ENCODE assay signal across 33 mouse cellular contexts in genomic region chr10:6753375-6753774, GRCm38 (mm10). TPM values are rescaled to one million over a fixed set of nuclear protein-coding genes. Genes with fewer than 3 reads are reported as not detected.
DNase-seq lines count a peak whose midpoint lies in the region; ATAC-seq and TF ChIP-seq lines count a peak whose summit lies in the region.
"Had no signal": no experiment of that assay in that cellular context is flagged by ENCODE, and none has a peak within 500 bp of the region (broad histone marks: within the 10 kb centered on the region; RNA-seq: fewer than 3 reads in every experiment).

No protein-coding gene starts in this region.

- no peak overlapping the region for H3K4me3 ChIP-seq in lung, adult 2 months (replicated peaks; ENCODE audit: extremely low read depth, low read depth, low read length)
- no peak overlapping the region for H3K4me3 ChIP-seq in kidney, adult 2 months (ENCODE audit: insufficient read depth, low read depth, low read length)
- H3K4me3 ChIP-seq: embryonic facial prominence, embryonic 10.5 days; embryonic facial prominence, embryonic 12.5 days; forebrain, embryonic 13.5 days; forebrain, embryonic 15.5 days had no signal

- no peaks in the 10 kb centered on the region for H3K36me3 ChIP-seq in kidney, adult 2 months (ENCODE audit: control insufficient read depth, insufficient read depth, low read length)
- H3K36me3 ChIP-seq: embryonic facial prominence, embryonic 10.5 days; embryonic facial prominence, embryonic 12.5 days; forebrain, embryonic 15.5 days; G1E had no signal

- peak; percentile 90 for ATAC-seq in common myeloid progenitor, adult 5-6 weeks (replicated peaks; ENCODE audit: low read depth, poor library complexity, severe bottlenecking)
- ATAC-seq in hematopoietic stem cell, adult 5-6 weeks (replicated peaks in 1 of 2; ENCODE audit: insufficient read depth in 1 of 2, low FRiP score in 2 of 2, low TSS enrichment in 1 of 2, low read depth in 1 of 2, poor library complexity in 2 of 2, severe bottlenecking in 2 of 2): peak; percentile 42 to 69
- peak; percentile 97 for ATAC-seq in megakaryocyte progenitor cell, adult 5-6 weeks (replicated peaks; ENCODE audit: poor library complexity)
- ATAC-seq: activated CD4-positive, CD25-positive, alpha-beta regulatory T cell, adult 4 months; CD4-positive, CD25-positive, alpha-beta regulatory T cell, adult 4 months; forebrain, embryonic 13.5 days; forebrain, embryonic 15.5 days; forebrain, postnatal 0 days; Patski had no signal

- intact Hi-C loops in left cerebral cortex, postnatal 25 days (cut with DNase I): no loop called here

- peak; percentile 3 for DNase-seq in lung, postnatal 36 days
- no peak for DNase-seq in lung, adult 2 months
- no peak for DNase-seq in kidney, postnatal 4 days
- no peak for DNase-seq in kidney, adult 2 months
- DNase-seq in left cerebral cortex, postnatal 25 days (ENCODE audit: low spot score in 2 of 2): no peak
- DNase-seq: adrenal gland, adult 2 months; adrenal gland, postnatal 10 days; adrenal gland, postnatal 25 days; B cell, adult 2 months; cerebellum, adult 11 months; cerebellum, adult 18-20 months; cerebellum, adult 8-10 months; cerebellum, adult 9-11 months; cerebellum, postnatal 14 days; cerebellum, postnatal 36 days; forebrain, postnatal 0 days had no signal

- no peaks in the 10 kb centered on the region for H3K27me3 ChIP-seq in kidney, adult 2 months (replicated peaks; ENCODE audit: control insufficient read depth, insufficient read depth, low read length)
- H3K27me3 ChIP-seq: CH12.LX; embryonic facial prominence, embryonic 12.5 days; forebrain, embryonic 13.5 days; forebrain, embryonic 15.5 days had no signal

- no peak for TF ChIP-seq POLR2A in lung, adult 2 months (IDR thresholded peaks at IDR 0.05; ENCODE audit: borderline replicate concordance, extremely low read depth, low read depth, low read length)
- no peak for TF ChIP-seq POLR2A in kidney, adult 2 months (IDR thresholded peaks at IDR 0.05; ENCODE audit: low read depth, low read length)

- TF ChIP-seq CTCF in lung, adult 2 months (IDR thresholded peaks at IDR 0.05; ENCODE audit: insufficient read depth, low read length): no peak
- no peak for TF ChIP-seq CTCF in kidney, adult 2 months (conservative IDR thresholded peaks at IDR 0.05; ENCODE audit: insufficient read depth, insufficient read length, low read depth, low read length)

- WGBS in lung, adult 2 months: 79% methylated on average over 5 of the region's 5 CpGs
- 87% methylated on average over 5 of the region's 5 CpGs for WGBS in kidney, adult 2 months

- no peak overlapping the region for H3K27ac ChIP-seq in kidney, adult 2 months (ENCODE audit: insufficient read depth, low read depth, low read length)
- H3K27ac ChIP-seq: embryonic facial prominence, embryonic 10.5 days; embryonic facial prominence, embryonic 12.5 days; forebrain, embryonic 13.5 days; forebrain, embryonic 15.5 days had no signal

- no peaks in the 10 kb centered on the region for H3K4me1 ChIP-seq in lung, adult 2 months (ENCODE audit: control insufficient read depth, insufficient read depth, low read length)
- H3K4me1 ChIP-seq in kidney, adult 2 months (ENCODE audit: control insufficient read depth, insufficient read depth, low read length): no peaks in the 10 kb centered on the region
- H3K4me1 ChIP-seq: embryonic facial prominence, embryonic 10.5 days; embryonic facial prominence, embryonic 12.5 days; forebrain, embryonic 13.5 days; forebrain, embryonic 15.5 days had no signal

RNA-seq across cellular contexts. Expression of gene Oprm1, which starts 4.9 kb away (rescaled TPM):
- polyA plus RNA-seq in lung, adult 2 months (2012; rRNA removed): not detected in 2 replicates
- total RNA-seq in common myeloid progenitor, adult 5-6 weeks (2017): not detected in 2 replicates
- not detected in 2 replicates for total RNA-seq in hematopoietic stem cell, adult 5-6 weeks (2017)
- total RNA-seq in megakaryocyte progenitor cell, adult 5-6 weeks (2015): not detected in 2 replicates
- not detected in 2 replicates for total RNA-seq in megakaryocyte progenitor cell, adult 5-6 weeks (2017)
- not detected in 2 replicates for polyA plus RNA-seq in kidney, adult 2 months (2012; rRNA removed)
- 1 to 10 TPM; 6.4 to 9.9 TPM for total RNA-seq in left cerebral cortex, postnatal 25 days (2021)
- total RNA-seq: CH12.LX had no signal
- polyA plus RNA-seq: adrenal gland, adult 2 months; embryonic facial prominence, embryonic 10.5 days; embryonic facial prominence, embryonic 12.5 days; forebrain, embryonic 11.5 days; G1E; Patski had no signal

RNA-seq across cellular contexts. Expression of gene Gm10945, which starts 8.2 kb away (rescaled TPM):
- not detected in 2 replicates for polyA plus RNA-seq in lung, adult 2 months (2012; rRNA removed)
- not detected in 2 replicates for total RNA-seq in common myeloid progenitor, adult 5-6 weeks (2017)
- total RNA-seq in hematopoietic stem cell, adult 5-6 weeks (2017): not detected in 2 replicates
- not detected in 2 replicates for total RNA-seq in megakaryocyte progenitor cell, adult 5-6 weeks (2015)
- not detected in 2 replicates for total RNA-seq in megakaryocyte progenitor cell, adult 5-6 weeks (2017)
- not detected in 2 replicates for polyA plus RNA-seq in kidney, adult 2 months (2012; rRNA removed)
- total RNA-seq in left cerebral cortex, postnatal 25 days (2021): not detected
- total RNA-seq: adrenal gland, adult 2 months; adrenal gland, postnatal 10 days; adrenal gland, postnatal 25 days; adrenal gland, postnatal 4 days; CH12.LX; forebrain, postnatal 0 days; G1E had no signal
- polyA plus RNA-seq: activated CD4-positive, CD25-positive, alpha-beta regulatory T cell, adult 4 months; adrenal gland, adult 2 months; brain, embryonic 14.5 days; CD4-positive, CD25-positive, alpha-beta regulatory T cell, adult 4 months; cortical plate, adult 2 months; embryonic facial prominence, embryonic 10.5 days; embryonic facial prominence, embryonic 12.5 days; embryonic facial prominence, embryonic 14.5 days; forebrain, embryonic 11.5 days; forebrain, embryonic 13.5 days; forebrain, embryonic 15.5 days; forebrain, postnatal 0 days; G1E; Patski had no signal
